In the genomic region with DNA sequence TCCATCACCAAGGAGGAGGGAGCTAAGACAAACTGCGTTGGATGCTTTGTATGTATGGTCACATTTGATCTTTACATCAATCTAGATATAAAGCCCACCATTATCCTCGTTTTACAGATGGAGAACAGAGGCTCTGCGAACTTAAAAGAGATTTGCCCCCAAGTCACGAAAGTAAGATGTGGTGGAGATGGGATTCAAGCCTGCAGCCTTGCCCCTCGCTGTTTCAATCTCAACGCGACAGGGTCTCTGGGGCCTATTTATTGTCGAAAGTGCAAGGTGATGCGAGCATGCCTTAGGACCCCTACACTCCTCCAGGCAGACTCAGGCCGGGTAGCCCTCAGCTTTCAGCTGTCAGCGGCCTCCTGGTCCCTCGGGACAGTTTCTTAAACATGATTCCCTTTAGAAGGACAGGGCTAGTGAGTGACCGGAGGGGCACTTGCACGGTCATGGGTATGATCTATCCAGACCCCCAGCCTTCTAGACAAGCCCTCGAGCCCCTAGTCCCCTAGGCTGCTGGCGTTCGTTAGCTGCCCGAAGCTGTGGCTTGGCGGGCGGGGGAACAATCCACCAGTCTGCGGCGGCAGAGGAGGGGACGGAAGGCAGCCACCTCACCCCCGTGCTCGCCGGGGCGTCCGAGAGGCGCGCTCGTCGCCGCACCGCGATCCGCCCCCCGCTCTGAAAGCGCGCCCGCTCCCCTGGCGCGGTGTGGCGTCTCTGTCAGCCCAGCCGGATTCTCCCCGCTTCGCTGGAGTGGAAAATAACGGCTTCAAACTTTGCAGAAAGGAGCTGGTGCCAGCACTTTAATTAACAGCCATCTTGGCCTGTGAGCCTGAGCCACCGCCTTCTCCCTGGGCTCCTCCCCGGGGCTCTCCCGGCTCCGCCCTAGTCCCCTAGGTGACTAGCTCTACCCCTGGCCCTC, we compare ENCODE assay signal across 8 mouse cellular contexts. TPM values are rescaled to one million over a fixed set of nuclear protein-coding genes. Genes with fewer than 3 reads are reported as not detected.
DNase-seq lines count a peak whose midpoint lies in the region; ATAC-seq and TF ChIP-seq lines count a peak whose summit lies in the region.

No protein-coding gene starts in this region.

- peak overlapping the region; percentile 56 to 60 for H3K4me3 ChIP-seq in heart, embryonic 14.5 days (ENCODE audit: control insufficient read depth in 1 of 2, insufficient read depth in 1 of 2, low read depth in 1 of 2, low read length in 2 of 2)
- peak overlapping the region; percentile 47 for H3K4me3 ChIP-seq in kidney, embryonic 14.5 days (ENCODE audit: low read length)
- H3K4me3 ChIP-seq in stomach, postnatal 0 days (ENCODE audit: low read depth, low read length), result peak overlapping the region; percentile 45

- H3K27me3 ChIP-seq in heart, embryonic 14.5 days (ENCODE audit: control insufficient read depth, insufficient read depth, low read length), result peaks cover 94% of the 10 kb centered on the region
- peaks cover 79% of the 10 kb centered on the region for H3K27me3 ChIP-seq in kidney, embryonic 14.5 days (ENCODE audit: control insufficient read depth, insufficient read depth, low read length)
- peaks cover 23% of the 10 kb centered on the region for H3K27me3 ChIP-seq in stomach, postnatal 0 days (ENCODE audit: control insufficient read depth, insufficient read depth, low read length)

- H3K4me2 ChIP-seq in heart, embryonic 14.5 days (ENCODE audit: low read length), result peak overlapping the region; percentile 89
- H3K4me2 ChIP-seq in kidney, embryonic 14.5 days (replicated peaks; ENCODE audit: low read depth, low read length), result peak overlapping the region; percentile 80
- H3K4me2 ChIP-seq in stomach, postnatal 0 days (replicated peaks; ENCODE audit: low read depth), result peak overlapping the region; percentile 81

- H3K9ac ChIP-seq in heart, embryonic 14.5 days (ENCODE audit: low read length), result peak overlapping the region; percentile 80
- H3K9ac ChIP-seq in kidney, embryonic 14.5 days (ENCODE audit: low read depth, low read length), result peak overlapping the region; percentile 61
- peak overlapping the region; percentile 59 for H3K9ac ChIP-seq in stomach, postnatal 0 days (ENCODE audit: low read length)

- WGBS in heart, embryonic 14.5 days, result 2% methylated on average over 51 of the region's 51 CpGs
- under 1% methylated on average over 51 of the region's 51 CpGs for WGBS in kidney, embryonic 14.5 days
- WGBS in stomach, postnatal 0 days, result 5% methylated on average over 50 of the region's 51 CpGs

- TF ChIP-seq EP300 in stomach, postnatal 0 days (optimal IDR thresholded peaks at IDR 0.05), result no peak

- no peak for TF ChIP-seq CTCF in stomach, postnatal 0 days (IDR thresholded peaks at IDR 0.05; ENCODE audit: low read depth)

- H3K36me3 ChIP-seq in heart, embryonic 14.5 days (ENCODE audit: control insufficient read depth, insufficient read depth, low read length), result no peaks in the 10 kb centered on the region
- no peaks in the 10 kb centered on the region for H3K36me3 ChIP-seq in kidney, embryonic 14.5 days (ENCODE audit: control insufficient read depth, insufficient read depth, low read length)
- H3K36me3 ChIP-seq in stomach, postnatal 0 days (ENCODE audit: control insufficient read depth, insufficient read depth, low read length), result no peaks in the 10 kb centered on the region

- no peak overlapping the region for H3K27ac ChIP-seq in heart, embryonic 14.5 days (replicated peaks in 1 of 2; ENCODE audit: control insufficient read depth in 1 of 2, insufficient read depth in 1 of 2, low read depth in 2 of 2, low read length in 2 of 2)
- H3K27ac ChIP-seq in kidney, embryonic 14.5 days (ENCODE audit: low read depth, low read length), result peak overlapping the region; percentile 39; the same call in 1 of the 2 replicates
- no peak overlapping the region for H3K27ac ChIP-seq in stomach, postnatal 0 days (replicated peaks)

- no peaks in the 10 kb centered on the region for H3K9me3 ChIP-seq in heart, embryonic 14.5 days (ENCODE audit: control insufficient read depth, low read length)
- H3K9me3 ChIP-seq in kidney, embryonic 14.5 days (ENCODE audit: control insufficient read depth, low read length), result no peaks in the 10 kb centered on the region
- no peaks in the 10 kb centered on the region for H3K9me3 ChIP-seq in stomach, postnatal 0 days (ENCODE audit: control insufficient read depth, low read length)

- 0 out of 2 replicates have a peak, but pooled peaks have one; percentile 32 for ATAC-seq in heart, embryonic 14.5 days (ENCODE audit: insufficient number of reproducible peaks, insufficient read depth, low FRiP score, low read depth)
- peak; percentile 40 for ATAC-seq in kidney, embryonic 14.5 days (ENCODE audit: low FRiP score, low TSS enrichment)
- ATAC-seq in stomach, postnatal 0 days (ENCODE audit: low FRiP score, low TSS enrichment), result 0 out of 2 replicates have a peak, but pooled peaks have one; percentile 15

- H3K4me1 ChIP-seq in heart, embryonic 14.5 days (ENCODE audit: control insufficient read depth in 2 of 2, insufficient read depth in 2 of 2, low read length in 2 of 2), result peaks cover 2 to 24% of the 10 kb centered on the region in 2 experiments
- H3K4me1 ChIP-seq in kidney, embryonic 14.5 days (ENCODE audit: control insufficient read depth, insufficient read depth, low read length), result peaks cover 33% of the 10 kb centered on the region
- H3K4me1 ChIP-seq in stomach, postnatal 0 days (replicated peaks; ENCODE audit: control insufficient read depth, insufficient read depth), result peaks cover 8% of the 10 kb centered on the region

- DNase-seq in cerebellum, postnatal 25 days, result peak; percentile 29 to 44
- DNase-seq in cerebellum, adult 11 months, result no peak
- peak; percentile 35 for DNase-seq in CD4-positive helper T cell, adult 2 months (ENCODE audit: low read depth, low spot score)
- DNase-seq in embryo, embryonic 10.5 days (ENCODE audit: low spot score), result peak; percentile 55
- DNase-seq in lung, postnatal 4 days, result peak; percentile 38 to 47
- peak; percentile 35 for DNase-seq in stomach, postnatal 0 days (ENCODE audit: low spot score)

RNA-seq across cellular contexts. Expression of a gene that starts 1.8 kb away (rescaled TPM):
- polyA plus RNA-seq in heart, embryonic 14.5 days (2014; fragmentation: Nextera tagmentation; extraction: Ambion mirVana), result 0.71 and 1.5 TPM in 2 replicates
- polyA plus RNA-seq in kidney, embryonic 14.5 days (2014; fragmentation: Nextera tagmentation; extraction: Ambion mirVana), result 6.7 and 8.3 TPM in 2 replicates
- polyA plus RNA-seq in stomach, postnatal 0 days (2015; fragmentation: Nextera tagmentation; extraction: Ambion mirVana), result 1.4 and 1.9 TPM in 2 replicates

RNA-seq across cellular contexts. Expression of a gene that starts 23.4 kb away (rescaled TPM):
- 4.2 and 4.7 TPM in 2 replicates for polyA plus RNA-seq in heart, embryonic 14.5 days (2014; fragmentation: Nextera tagmentation; extraction: Ambion mirVana)
- polyA plus RNA-seq in kidney, embryonic 14.5 days (2014; fragmentation: Nextera tagmentation; extraction: Ambion mirVana), result 8.3 and 13.0 TPM in 2 replicates
- 1.1 and 1.3 TPM in 2 replicates for polyA plus RNA-seq in stomach, postnatal 0 days (2015; fragmentation: Nextera tagmentation; extraction: Ambion mirVana)

RNA-seq across cellular contexts. Expression of a gene that starts 47.6 kb away (rescaled TPM):
- 0.15 TPM in 1 of 2 replicates, not detected in the other for polyA plus RNA-seq in heart, embryonic 14.5 days (2014; fragmentation: Nextera tagmentation; extraction: Ambion mirVana)
- polyA plus RNA-seq in kidney, embryonic 14.5 days (2014; fragmentation: Nextera tagmentation; extraction: Ambion mirVana), result 0.29 and 0.31 TPM in 2 replicates
- 0.68 and 1.1 TPM in 2 replicates for polyA plus RNA-seq in stomach, postnatal 0 days (2015; fragmentation: Nextera tagmentation; extraction: Ambion mirVana)
